Mouse (Mus musculus) duodenum, adult 2 months (tissue): ENCODE measurements around the gene Hfe. TPM values are rescaled to one million over a fixed set of nuclear protein-coding genes. Genes with fewer than 3 reads are reported as not detected.

Experiments used
- polyA plus RNA-seq: library from polyadenylated mRNA; depleted of rRNA; stranded (reverse); fragments of >200 nt; gene quantifications from 2 replicates; pipeline ENCODE4 v1.2.3, GENCODE M21; 2012; ENCODE audit warnings: low replicate concordance; rRNA removed

The Hfe gene
- 5.9 and 6.9 TPM in 2 replicates for polyA plus RNA-seq

DNA sequence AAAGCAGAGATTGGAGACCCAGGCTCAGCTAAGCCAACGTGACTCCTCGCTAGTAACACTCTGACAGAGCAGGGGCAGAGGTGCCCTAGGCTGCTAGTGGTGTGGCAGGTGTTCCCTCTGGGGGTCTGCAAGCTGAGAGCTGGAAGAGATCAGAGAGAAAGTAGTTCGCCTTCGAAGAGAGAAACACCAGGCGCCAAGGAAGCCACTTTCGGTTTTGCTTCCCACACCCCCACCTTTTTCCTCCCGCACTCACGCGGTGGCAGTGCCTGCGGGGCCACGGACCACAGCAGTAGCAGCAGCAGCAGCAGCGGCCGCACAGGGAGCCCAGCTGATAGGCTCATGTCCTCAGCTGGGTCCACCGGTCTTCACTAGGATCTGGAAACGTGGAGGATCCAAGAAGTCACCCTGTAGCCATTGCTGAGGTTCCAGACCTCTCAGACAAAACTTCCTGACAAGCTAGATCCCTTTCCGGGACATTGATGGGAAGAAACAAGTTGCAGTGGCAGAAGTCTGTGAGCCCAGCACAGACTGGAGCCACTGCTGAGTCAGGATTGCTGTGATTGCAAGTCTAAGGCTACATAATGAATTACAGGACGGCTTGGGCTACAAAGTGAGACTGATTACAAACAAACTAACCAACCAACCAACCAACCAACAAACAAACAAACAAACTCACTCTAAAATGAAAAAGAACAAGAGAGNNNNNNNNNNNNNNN is at the start of gene Hfe:
Hfe (minus strand) TSS at position 481 of the 716 bp plus-strand sequence.

DNA sequence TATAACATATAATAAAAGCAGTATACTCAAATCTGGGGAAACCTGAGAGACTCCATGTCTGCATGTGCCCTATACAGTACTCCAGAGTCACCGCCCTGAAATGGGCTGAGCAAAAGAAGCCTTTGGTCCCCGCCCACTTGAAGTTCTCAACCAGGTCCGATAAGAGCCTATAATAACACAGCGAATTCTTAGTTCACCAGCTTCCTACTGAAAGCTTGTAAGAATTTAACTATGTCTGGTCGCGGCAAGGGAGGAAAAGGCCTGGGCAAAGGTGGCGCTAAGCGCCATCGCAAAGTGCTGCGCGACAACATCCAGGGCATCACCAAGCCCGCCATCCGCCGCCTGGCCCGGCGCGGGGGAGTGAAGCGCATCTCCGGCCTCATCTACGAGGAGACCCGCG is 46.1 kb upstream of the Hfe start, which contains the start of gene Hist1h4b:
Hist1h4b (plus strand) TSS at position 224 of the 400 bp plus-strand sequence.

DNA sequence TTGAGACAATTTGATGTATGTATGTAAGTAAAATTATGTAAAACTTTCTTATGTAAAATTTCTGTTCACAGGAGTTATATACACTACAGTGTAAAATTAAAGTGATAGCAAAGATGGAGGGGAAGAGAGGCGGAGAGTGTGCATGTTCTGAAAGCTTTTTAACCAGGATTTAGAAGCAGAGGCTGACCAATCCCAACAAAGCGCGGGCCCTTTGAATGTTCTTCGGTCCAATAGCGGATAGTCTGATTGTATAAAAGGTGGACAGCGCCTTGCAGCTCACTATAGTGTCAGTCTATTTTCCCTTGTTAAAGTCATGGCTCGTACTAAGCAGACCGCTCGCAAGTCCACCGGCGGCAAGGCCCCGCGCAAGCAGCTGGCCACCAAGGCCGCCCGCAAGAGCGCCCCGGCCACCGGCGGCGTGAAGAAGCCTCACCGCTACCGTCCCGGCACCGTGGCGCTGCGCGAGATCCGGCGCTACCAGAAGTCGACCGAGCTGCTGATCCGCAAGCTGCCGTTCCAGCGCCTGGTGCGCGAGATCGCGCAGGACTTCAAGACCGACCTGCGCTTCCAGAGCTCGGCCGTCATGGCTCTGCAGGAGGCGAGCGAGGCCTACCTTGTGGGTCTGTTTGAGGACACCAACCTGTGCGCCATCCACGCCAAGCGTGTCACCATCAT is 41.5 kb upstream of the Hfe start, which contains the start of gene Hist1h3b:
Hist1h3b (plus strand) TSS at position 201 of the 675 bp plus-strand sequence.

GRCm38 (mm10) chr13:23750839-23751477 is 40.3 kb upstream of the Hfe start, which contains the start of gene Hist1h2ab:
Gene Hist1h2ab, plus strand, starts transcription at chr13:23751126.

DNA sequence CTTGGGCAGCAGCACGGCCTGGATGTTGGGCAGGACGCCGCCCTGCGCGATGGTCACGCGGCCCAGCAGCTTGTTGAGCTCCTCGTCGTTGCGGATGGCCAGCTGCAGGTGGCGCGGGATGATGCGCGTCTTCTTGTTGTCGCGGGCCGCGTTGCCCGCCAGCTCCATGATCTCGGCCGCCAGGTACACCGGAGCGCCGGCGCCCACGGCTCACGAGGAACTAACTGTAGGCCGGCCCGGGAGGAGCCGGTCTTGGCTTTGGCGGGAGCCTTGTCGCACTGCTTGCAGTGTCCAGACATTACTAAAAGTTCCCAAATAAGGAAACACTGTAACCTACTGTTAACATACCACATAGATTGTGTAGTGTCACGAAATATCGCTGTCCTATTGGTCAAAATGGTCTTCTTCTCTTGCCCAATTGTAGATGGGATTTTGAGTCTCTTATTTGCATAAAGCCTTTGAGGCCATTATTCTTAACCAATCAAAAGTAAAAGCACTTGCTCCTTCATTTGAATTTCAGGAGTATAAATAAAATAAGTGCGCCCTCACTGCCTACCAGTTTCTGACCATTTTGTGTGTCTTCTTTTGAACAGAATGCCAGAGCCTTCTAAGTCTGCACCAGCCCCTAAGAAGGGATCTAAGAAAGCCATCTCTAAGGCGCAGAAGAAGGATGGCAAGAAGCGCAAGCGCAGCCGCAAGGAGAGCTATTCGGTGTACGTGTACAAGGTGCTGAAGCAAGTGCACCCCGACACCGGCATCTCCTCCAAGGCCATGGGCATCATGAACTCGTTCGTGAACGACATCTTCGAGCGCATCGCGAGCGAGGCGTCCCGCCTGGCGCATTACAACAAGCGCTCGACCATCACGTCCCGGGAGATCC is 35.8 kb upstream of the Hfe start, which contains the start of gene Hist1h2bb:
Hist1h2bb (plus strand) TSS at position 534 of the 880 bp plus-strand sequence.

GRCm38 (mm10) chr13:23745381-23746161 is 34.9 kb upstream of the Hfe start, which contains the start of gene Hist1h3c:
Gene Hist1h3c, minus strand, starts transcription at chr13:23745602.

GRCm38 (mm10) chr13:23738677-23739068 is 28.0 kb upstream of the Hfe start, which contains the start of gene Hist1h1c:
Gene Hist1h1c, plus strand, starts transcription at chr13:23738808.

GRCm38 (mm10) chr13:23698300-23698693 is 12.4 kb downstream of the Hfe start, which contains the start of gene Hist1h4c:
Gene Hist1h4c, minus strand, starts transcription at chr13:23698454.

GRCm38 (mm10) chr13:23695514-23695913 is 15.1 kb downstream of the Hfe start, which contains the start of gene Hist1h1t:
Gene Hist1h1t, plus strand, starts transcription at chr13:23695814.

DNA sequence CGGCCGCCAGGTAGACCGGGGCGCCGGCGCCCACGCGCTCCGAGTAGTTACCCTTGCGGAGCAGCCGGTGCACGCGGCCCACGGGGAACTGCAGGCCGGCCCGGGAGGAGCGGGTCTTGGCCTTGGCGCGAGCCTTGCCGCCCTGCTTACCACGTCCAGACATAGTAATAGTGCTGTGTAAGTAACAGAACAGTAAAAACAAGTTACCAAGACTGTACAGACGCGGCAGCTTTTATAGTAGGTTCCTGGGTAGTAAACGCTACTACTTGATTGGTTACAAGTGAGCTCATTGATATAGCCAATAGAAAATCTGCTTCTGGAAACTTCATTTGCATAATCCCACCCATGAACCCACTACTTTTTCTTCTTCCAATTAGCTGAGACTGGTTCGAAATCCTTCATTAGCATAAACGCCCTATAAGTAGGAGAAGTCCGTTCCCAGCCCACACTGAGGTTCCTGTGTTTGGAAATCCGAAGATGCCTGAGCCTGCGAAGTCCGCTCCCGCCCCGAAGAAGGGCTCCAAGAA is 26.8 kb downstream of the Hfe start, which contains the start of the genes Hist1h2ac and Hist1h2bc:
Hist1h2ac (minus strand) TSS at position 194 of the 527 bp plus-strand sequence.
Hist1h2bc (plus strand) TSS at position 445 of the 527 bp plus-strand sequence.

Other genes with a start within 250 kb of the Hfe start
- gene Btn1a1, start 245.0 kb downstream of the Hfe start, polyA plus RNA-seq = 0.04 TPM in 1 of 2 replicates, not detected in the other
- gene Btn2a2, start 222.0 kb downstream of the Hfe start, polyA plus RNA-seq = not detected in 2 replicates
- 12.7 and 22.9 TPM in 2 replicates for gene Hist1h4h, start 179.8 kb downstream of the Hfe start, polyA plus RNA-seq
- 782 and 1,968 TPM in 2 replicates for gene Hist1h2af, start 176.9 kb downstream of the Hfe start, polyA plus RNA-seq
- gene Hist1h3g, start 175.4 kb downstream of the Hfe start, polyA plus RNA-seq = 41.4 and 47.8 TPM in 2 replicates
- 3.4 and 4.2 TPM in 2 replicates for gene Hist1h2bh, start 167.5 kb downstream of the Hfe start, polyA plus RNA-seq
- gene Hist1h3f, start 166.8 kb downstream of the Hfe start, polyA plus RNA-seq = 12.4 and 14.5 TPM in 2 replicates
- 6.2 and 12.0 TPM in 2 replicates for gene Hist1h4f, start 159.2 kb downstream of the Hfe start, polyA plus RNA-seq
- gene Hist1h1d, start 157.6 kb downstream of the Hfe start, polyA plus RNA-seq = 0.11 and 0.13 TPM in 2 replicates
- gene Hist1h3e, start 148.5 kb downstream of the Hfe start, polyA plus RNA-seq = 34.6 and 43.8 TPM in 2 replicates
- gene Hist1h2ae, start 139.6 kb downstream of the Hfe start, polyA plus RNA-seq = 11.9 and 48.7 TPM in 2 replicates
- gene Hist1h2bg, start 139.5 kb downstream of the Hfe start, polyA plus RNA-seq = 29.6 and 41.4 TPM in 2 replicates
- 13.2 and 22.0 TPM in 2 replicates for gene Hist1h2bf, start 136.7 kb downstream of the Hfe start, polyA plus RNA-seq
- gene Hist1h2ad, start 136.5 kb downstream of the Hfe start, polyA plus RNA-seq = 3.7 and 15.3 TPM in 2 replicates
- 13.1 and 33.1 TPM in 2 replicates for gene Hist1h3d, start 135.1 kb downstream of the Hfe start, polyA plus RNA-seq
- gene Hist1h4d, start 129.3 kb downstream of the Hfe start, polyA plus RNA-seq = 7.5 and 12.3 TPM in 2 replicates
- gene Hist1h2be, start 89.7 kb downstream of the Hfe start, polyA plus RNA-seq = 1.4 and 1.6 TPM in 2 replicates
- 2.3 and 2.7 TPM in 2 replicates for gene Hist1h1e, start 88.3 kb downstream of the Hfe start, polyA plus RNA-seq
- gene Hist1h2ac, start 26.9 kb downstream of the Hfe start, polyA plus RNA-seq = 1.3 and 5.1 TPM in 2 replicates
- gene Hist1h2bc, start 26.7 kb downstream of the Hfe start, polyA plus RNA-seq = 151 and 487 TPM in 2 replicates
- gene Hist1h1t, start 15.0 kb downstream of the Hfe start, polyA plus RNA-seq = not detected in 2 replicates
- gene Hist1h4c, start 12.4 kb downstream of the Hfe start, polyA plus RNA-seq = 4.4 and 18.3 TPM in 2 replicates
- gene Hist1h1c, start 28.0 kb upstream of the Hfe start, polyA plus RNA-seq = 19.5 and 49.1 TPM in 2 replicates
- 35.9 and 40.8 TPM in 2 replicates for gene Hist1h3c, start 34.7 kb upstream of the Hfe start, polyA plus RNA-seq
- 18.7 and 20.8 TPM in 2 replicates for gene Hist1h2bb, start 35.9 kb upstream of the Hfe start, polyA plus RNA-seq
- gene Hist1h2ab, start 40.3 kb upstream of the Hfe start, polyA plus RNA-seq = 22.8 and 64.3 TPM in 2 replicates
- 30.7 and 39.7 TPM in 2 replicates for gene Hist1h3b, start 41.4 kb upstream of the Hfe start, polyA plus RNA-seq
- gene Hist1h4b, start 46.2 kb upstream of the Hfe start, polyA plus RNA-seq = 9.6 and 14.6 TPM in 2 replicates
- 6.3 and 13.5 TPM in 2 replicates for gene Hist1h4a, start 50.4 kb upstream of the Hfe start, polyA plus RNA-seq
- 21.3 and 31.3 TPM in 2 replicates for gene Hist1h3a, start 51.5 kb upstream of the Hfe start, polyA plus RNA-seq
- 0.74 and 1.2 TPM in 2 replicates for gene Hist1h1a, start 52.8 kb upstream of the Hfe start, polyA plus RNA-seq
- gene Trim38, start 59.1 kb upstream of the Hfe start, polyA plus RNA-seq = 0.71 and 3.3 TPM in 2 replicates
- 0.06 TPM in 1 of 2 replicates, not detected in the other for gene Slc17a2, start 96.1 kb upstream of the Hfe start, polyA plus RNA-seq
- not detected in 2 replicates for gene Slc17a3, start 128.6 kb upstream of the Hfe start, polyA plus RNA-seq
- gene Slc17a1, start 156.9 kb upstream of the Hfe start, polyA plus RNA-seq = not detected in 2 replicates
- 8.6 and 29.0 TPM in 2 replicates for gene Slc17a4, start 204.2 kb upstream of the Hfe start, polyA plus RNA-seq
- gene Hist1h2ba, start 223.3 kb upstream of the Hfe start, polyA plus RNA-seq = not detected in 2 replicates
- gene Hist1h2aa, start 223.6 kb upstream of the Hfe start, polyA plus RNA-seq = not detected in 2 replicates